Mouse (Mus musculus) bone marrow, adult 2 months (tissue): ENCODE data around the gene Hid1. TPM values are rescaled to one million over a fixed set of nuclear protein-coding genes. Genes with fewer than 3 reads are reported as not detected.

Experiments used
- H3K27ac ChIP-seq: fragments of 200-500 bp; 2 replicates; pipeline ENCODE4 v1.5.1; 2012; ENCODE audit warnings: low read depth, mild to moderate bottlenecking, control low read depth, inconsistent platforms, low read length; ENCODE audit not compliant: control insufficient read depth, poor library complexity, insufficient read depth
- H3K4me1 ChIP-seq: fragments of 200-500 bp; 2 replicates; pipeline ENCODE4 v1.6.1; 2011; ENCODE audit warnings: low read length; ENCODE audit not compliant: control insufficient read depth, insufficient read depth
- H3K4me3 ChIP-seq: fragments of 200-500 bp; replicated peaks from 2 replicates; pipeline ENCODE3; 2011; ENCODE audit warnings: mild to moderate bottlenecking, low read depth, low read length, control low read depth; ENCODE audit not compliant: control insufficient read depth
- CTCF ChIP-seq: fragments of 200-500 bp; IDR thresholded peaks from 2 replicates; pipeline ENCODE4 v1.5.1; 2011; ENCODE audit warnings: low read length, control low read depth; ENCODE audit not compliant: control insufficient read depth, insufficient read depth
- POLR2A ChIP-seq: fragments of 200-500 bp; IDR thresholded peaks from 2 replicates; pipeline ENCODE4 v1.6.1; 2011; ENCODE audit warnings: low read depth, mild to moderate bottlenecking, control low read depth, low read length, borderline replicate concordance; ENCODE audit not compliant: control insufficient read depth
- WGBS: fragments of 180-500 bp; shearing (Covaris S2); methylation state at CpG from one replicate; pipeline ENCODE4 v1.1.7; 2018; 5-methylcytosine and 5-hydroxymethylcytosine counted together
- polyA plus RNA-seq: library from polyadenylated mRNA; stranded (reverse); fragments of >200 nt; gene quantifications from 2 replicates; pipeline ENCODE4 v1.2.4, GENCODE M21; 2011; ENCODE audit warnings: low replicate concordance; ENCODE audit not compliant: missing spikeins, insufficient read depth, insufficient read length

Hid1 gene
- polyA plus RNA-seq, 1 experiment: 3.4 TPM

DNA sequence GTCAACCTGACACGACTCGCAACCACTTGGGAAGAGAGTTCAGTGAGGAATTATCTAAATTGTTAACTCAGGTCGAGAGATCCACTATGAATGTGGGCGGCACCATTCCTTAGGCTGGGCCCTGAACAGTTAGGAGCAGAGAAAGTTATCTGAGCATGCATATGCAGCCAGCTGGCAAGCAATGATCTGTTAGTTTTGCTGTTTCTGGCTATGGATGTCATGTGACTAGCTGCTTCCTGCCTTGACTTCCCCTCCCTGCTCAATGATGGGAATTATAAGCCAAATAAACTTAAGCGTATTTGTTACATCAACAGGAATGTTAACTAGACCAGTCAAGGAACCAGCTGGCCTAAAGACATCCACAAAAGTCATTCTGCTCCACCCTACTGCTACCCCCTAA lies 14.2 kb downstream of the Hid1 start:
- Histone ChIP-seq H3K27ac (no peak overlapping the region), H3K4me3 (no peak overlapping the region), H3K4me1 (no peaks in the 10 kb centered on the region)
- TF ChIP-seq CTCF: no peak
- TF ChIP-seq POLR2A: no peak
- WGBS: 86% methylated on average over 5 of the region's 5 CpGs

DNA sequence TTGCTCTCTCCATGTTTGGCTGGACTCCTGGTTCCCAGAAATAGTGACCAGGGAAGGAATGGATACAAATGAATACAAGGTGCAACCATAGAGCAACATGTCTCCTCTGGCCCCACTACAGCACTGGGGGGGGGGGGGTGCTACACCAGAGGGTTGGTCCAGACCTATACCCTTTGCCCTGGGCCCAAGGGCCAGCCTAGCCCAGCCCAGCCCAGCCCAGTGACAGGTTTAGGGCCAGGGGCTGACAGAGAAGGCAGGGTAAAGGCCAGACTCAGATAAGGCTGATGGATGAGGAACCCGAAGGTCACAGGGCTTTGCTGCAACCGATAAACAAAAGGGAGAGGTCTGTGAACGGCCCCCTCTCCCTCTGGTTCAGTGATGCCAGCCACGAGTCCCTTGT lies 17.6 kb downstream of the Hid1 start:
- Histone ChIP-seq H3K4me3 (no peak overlapping the region), H3K4me1 (no peaks in the 10 kb centered on the region), H3K27ac (no peak overlapping the region)
- 74% methylated on average over 4 of the region's 4 CpGs for WGBS
- TF ChIP-seq POLR2A: no peak
- no peak for TF ChIP-seq CTCF

DNA sequence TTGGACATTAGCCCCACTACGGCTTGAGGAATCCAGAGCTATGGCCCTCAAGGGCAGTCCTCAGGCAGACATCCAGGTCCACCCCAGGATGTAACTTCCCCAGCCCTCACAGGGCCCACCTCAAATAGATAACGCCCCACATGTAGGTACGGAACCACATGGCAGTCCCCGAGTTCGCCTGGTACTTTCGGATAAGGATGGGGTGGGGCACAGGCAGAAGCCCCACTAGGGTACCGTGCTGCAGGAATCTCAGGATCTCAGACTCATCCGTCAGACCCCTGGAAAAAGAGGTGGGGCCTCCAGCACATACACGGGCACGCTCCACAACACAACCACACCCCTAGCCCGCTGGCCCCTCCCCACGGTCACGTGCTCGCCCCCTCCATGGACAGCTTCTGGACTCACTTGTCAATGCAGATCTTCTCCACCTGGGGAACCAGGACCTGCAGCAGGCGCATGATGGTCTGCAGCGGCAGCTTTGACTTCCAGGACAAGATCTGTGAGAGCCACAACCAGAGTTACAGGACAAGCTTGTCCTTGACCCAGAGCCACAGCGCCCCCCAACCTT lies 18.8 kb downstream of the Hid1 start:
- no peaks in the 10 kb centered on the region for H3K4me1 ChIP-seq
- WGBS: 78% methylated on average over 17 of the region's 17 CpGs
- no peak for TF ChIP-seq POLR2A
- no peak for TF ChIP-seq CTCF
- no peak overlapping the region for H3K4me3 ChIP-seq
- no peak overlapping the region for H3K27ac ChIP-seq

DNA sequence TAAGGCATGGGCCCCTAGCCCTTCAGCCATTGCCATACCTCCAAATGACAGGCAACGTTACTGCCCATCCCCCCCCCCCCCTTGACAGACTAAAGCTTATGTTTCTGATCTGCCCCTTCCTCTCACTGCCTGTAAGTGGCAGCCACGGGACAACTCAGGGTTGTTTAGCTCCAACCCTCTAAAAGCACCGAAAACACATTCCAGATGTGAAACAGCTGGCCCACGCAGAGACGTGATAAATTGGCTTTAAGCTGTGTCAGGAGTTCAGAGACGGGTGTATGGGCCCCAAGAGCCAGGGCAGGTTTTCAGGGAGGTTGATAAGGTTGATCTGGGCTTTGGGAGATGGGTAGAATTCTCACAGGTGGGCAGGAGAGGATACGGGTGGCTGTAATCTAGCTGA lies 22.0 kb downstream of the Hid1 start:
- TF ChIP-seq CTCF: no peak
- no peak for TF ChIP-seq POLR2A
- 38% methylated on average over 7 of the region's 7 CpGs for WGBS
- no peak overlapping the region for H3K4me3 ChIP-seq
- no peaks in the 10 kb centered on the region for H3K4me1 ChIP-seq
- H3K27ac ChIP-seq: no peak overlapping the region

DNA sequence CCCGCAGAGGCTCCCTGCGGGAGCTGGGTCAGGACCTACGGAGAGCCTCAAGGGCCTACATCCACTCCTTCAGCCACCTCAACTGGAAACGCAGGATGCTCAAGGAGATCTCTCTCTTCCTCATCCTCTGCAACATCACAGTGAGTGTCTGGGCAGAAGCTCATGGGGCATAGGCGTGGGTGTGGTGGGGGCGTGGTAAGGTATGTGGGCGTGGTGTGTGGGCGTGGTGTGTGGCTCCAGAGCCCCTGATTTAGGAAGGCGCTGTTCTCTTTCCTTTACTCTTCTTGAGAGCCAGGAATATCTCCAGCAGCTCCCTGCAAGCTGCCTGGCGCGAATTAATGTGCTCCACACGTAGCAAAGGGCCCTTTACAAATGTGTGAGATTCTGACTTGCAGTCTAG lies 22.6 kb downstream of the Hid1 start:
- 19% methylated on average over 12 of the region's 12 CpGs for WGBS
- no peak for TF ChIP-seq POLR2A
- no peak for TF ChIP-seq CTCF
- no peak overlapping the region for H3K27ac ChIP-seq
- H3K4me1 ChIP-seq: no peaks in the 10 kb centered on the region
- H3K4me3 ChIP-seq: no peak overlapping the region

DNA sequence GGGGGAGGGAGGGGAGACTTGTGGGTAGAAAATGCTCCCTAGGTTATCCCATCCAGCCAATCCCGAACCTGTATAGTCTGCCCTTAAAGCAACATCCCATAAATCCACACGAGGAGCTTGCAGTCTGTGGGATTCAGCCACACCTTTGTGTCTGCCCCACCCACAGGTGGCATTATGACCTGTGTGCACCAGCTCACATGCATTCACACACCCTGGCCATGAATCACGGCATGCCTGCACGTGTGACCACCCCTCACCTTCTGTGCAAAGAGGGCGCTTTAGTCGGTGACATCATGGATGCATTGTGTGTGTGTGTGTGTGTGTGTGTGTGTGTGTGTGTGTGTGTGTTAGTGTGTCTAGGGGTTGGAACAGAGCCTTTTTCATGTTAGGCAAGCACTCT lies 25.7 kb downstream of the Hid1 start:
- TF ChIP-seq POLR2A: no peak
- TF ChIP-seq CTCF: no peak
- Histone ChIP-seq H3K27ac (no peak overlapping the region), H3K4me1 (no peaks in the 10 kb centered on the region), H3K4me3 (no peak overlapping the region)
- 67% methylated on average over 6 of the region's 6 CpGs for WGBS

DNA sequence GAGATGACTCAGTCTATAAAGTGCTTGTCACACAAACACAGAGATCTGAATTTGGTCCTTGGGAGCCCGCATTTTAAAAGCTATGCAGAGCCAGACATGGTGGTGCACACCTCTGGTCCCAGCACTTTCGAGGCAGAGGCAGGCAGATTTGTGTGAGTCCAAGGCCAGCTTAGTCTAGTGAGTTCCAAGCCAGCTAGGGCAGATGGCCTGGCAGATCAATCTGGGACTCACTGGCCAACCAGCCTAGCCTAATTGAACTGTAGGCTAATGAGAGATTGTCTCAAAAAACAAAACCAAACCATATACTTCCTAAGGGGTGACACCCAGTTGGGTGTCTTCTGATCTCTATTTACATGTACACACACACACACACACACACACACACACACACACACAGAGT lies 26.3 kb downstream of the Hid1 start:
- no peak overlapping the region for H3K4me3 ChIP-seq
- H3K27ac ChIP-seq: no peak overlapping the region
- WGBS: 40% methylated on average over 2 of the region's 2 CpGs
- H3K4me1 ChIP-seq: no peaks in the 10 kb centered on the region
- TF ChIP-seq CTCF: no peak
- no peak for TF ChIP-seq POLR2A

DNA sequence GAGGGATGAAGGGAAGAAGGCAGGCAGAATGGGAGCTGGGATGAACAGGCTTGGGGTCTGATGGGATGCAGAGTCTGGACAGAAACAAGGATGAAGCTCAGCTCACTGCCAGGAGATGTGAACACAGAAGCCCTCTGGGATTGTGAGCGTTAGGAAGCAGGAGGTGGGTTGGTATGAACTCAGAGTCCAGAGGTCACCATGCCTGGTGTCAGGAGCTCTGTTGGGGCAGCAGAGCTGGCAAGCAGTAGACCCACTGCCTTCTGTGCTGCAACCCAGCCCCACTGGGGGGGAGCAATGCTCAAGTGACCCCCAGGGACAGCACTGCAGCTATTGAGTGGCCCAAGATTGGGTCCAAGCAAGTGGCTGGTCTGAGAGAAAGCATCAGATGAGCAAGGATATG lies 29.7 kb downstream of the Hid1 start:
- no peaks in the 10 kb centered on the region for H3K4me1 ChIP-seq
- 79% methylated on average over 1 of the region's 1 CpGs for WGBS
- TF ChIP-seq POLR2A (no peak), CTCF (no peak)
- H3K4me3 ChIP-seq: no peak overlapping the region
- no peak overlapping the region for H3K27ac ChIP-seq

DNA sequence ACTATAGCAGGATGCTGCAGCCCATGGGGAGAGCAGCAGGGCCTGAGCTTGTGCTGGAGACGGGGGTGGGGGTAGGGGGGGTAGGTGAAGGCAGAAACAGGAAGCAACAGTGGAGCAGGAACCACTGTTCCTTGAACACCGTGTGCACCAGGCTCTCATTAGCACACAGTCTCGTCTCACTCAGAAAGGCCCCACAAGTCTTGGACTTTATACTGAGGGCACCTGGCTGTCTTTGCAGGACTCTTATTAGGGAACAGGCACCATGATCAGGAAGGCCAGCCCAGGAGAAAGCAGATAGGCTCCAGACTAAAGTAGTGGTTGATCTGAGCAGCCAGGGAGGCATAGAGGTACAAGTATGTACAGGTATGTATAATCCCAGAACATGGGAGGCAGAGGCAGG lies 30.2 kb downstream of the Hid1 start:
- H3K4me1 ChIP-seq: no peaks in the 10 kb centered on the region
- WGBS: 2% methylated on average over 3 of the region's 3 CpGs
- TF ChIP-seq POLR2A (no peak), CTCF (no peak)
- no peak overlapping the region for H3K4me3 ChIP-seq
- H3K27ac ChIP-seq: no peak overlapping the region
